Mouse (Mus musculus) myocyte (in vitro differentiated cells): ENCODE data around the gene Fat3. TPM values are rescaled to one million over a fixed set of nuclear protein-coding genes. Genes with fewer than 3 reads are reported as not detected.

Source experiments
- H3K27me3 ChIP-seq: one replicate; pipeline ENCODE4 v1.6.1; 2011; ENCODE audit not compliant: control insufficient read depth, insufficient read depth, insufficient read length
- H3K36me3 ChIP-seq: one replicate; pipeline ENCODE4 v1.6.1; 2011; ENCODE audit not compliant: control insufficient read depth, insufficient read depth
- H3K4me2 ChIP-seq: one replicate; pipeline ENCODE4 v1.6.1; 2011; ENCODE audit warnings: low read depth, control low read depth
- H3K4me3 ChIP-seq: one replicate; pipeline ENCODE4 v1.5.1; 2011; ENCODE audit warnings: mild to moderate bottlenecking, control low read depth, moderate library complexity
- H3K79me2 ChIP-seq: one replicate; pipeline ENCODE4 v1.6.1; 2011; ENCODE audit not compliant: control insufficient read depth, insufficient read depth
- H3ac ChIP-seq: one replicate; pipeline ENCODE4 v1.6.1; 2011; ENCODE audit not compliant: control insufficient read depth, insufficient read length
- CEBPB ChIP-seq: IDR thresholded peaks from 2 replicates; pipeline ENCODE4 v1.6.1; 2011; ENCODE audit warnings: mild to moderate bottlenecking, moderate library complexity; ENCODE audit not compliant: poor library complexity, insufficient read depth, severe bottlenecking
- E2F4 ChIP-seq: IDR thresholded peaks from one replicate; pipeline ENCODE4 v1.6.1; 2011; ENCODE audit warnings: mild to moderate bottlenecking, control low read depth, moderate library complexity; ENCODE audit not compliant: insufficient read depth
- MAX ChIP-seq: IDR thresholded peaks from one replicate; pipeline ENCODE4 v1.6.1; 2011; ENCODE audit warnings: low read depth, mild to moderate bottlenecking, control low read depth
- MYOD1 ChIP-seq, 3 experiments: IDR thresholded peaks; one replicate each; pipeline ENCODE4 v1.6.1; 2011; ENCODE audit warnings: control low read depth in 2 of 3, low read depth in 2 of 3, mild to moderate bottlenecking in 2 of 3, moderate library complexity in 1 of 3; ENCODE audit not compliant: insufficient read length in 2 of 3, control insufficient read depth in 1 of 3
- MYOG ChIP-seq, 3 experiments: IDR thresholded peaks; one replicate each; pipeline ENCODE4 v1.6.1; 2011; ENCODE audit warnings: control low read depth in 2 of 3, low read depth in 2 of 3, mild to moderate bottlenecking in 2 of 3; ENCODE audit not compliant: insufficient read length in 2 of 3, control insufficient read depth in 1 of 3, insufficient read depth in 1 of 3
- POLR2A ChIP-seq: IDR thresholded peaks from one replicate; pipeline ENCODE4 v1.6.1; 2011; ENCODE audit warnings: low read depth, mild to moderate bottlenecking, control low read depth, moderate library complexity; ENCODE audit not compliant: insufficient read length
- POLR2AphosphoS2 ChIP-seq: IDR thresholded peaks from one replicate; pipeline ENCODE4 v1.6.1; 2011; ENCODE audit warnings: low read depth, control low read depth; ENCODE audit not compliant: insufficient read length
- REST ChIP-seq: IDR thresholded peaks from one replicate; pipeline ENCODE4 v1.6.1; 2011; ENCODE audit warnings: mild to moderate bottlenecking, control low read depth, moderate library complexity; ENCODE audit not compliant: insufficient read depth, insufficient read length
- SRF ChIP-seq: IDR thresholded peaks from one replicate; pipeline ENCODE4 v1.6.1; 2011; ENCODE audit warnings: low read depth; ENCODE audit not compliant: control insufficient read depth, insufficient read length
- TCF12 ChIP-seq: IDR thresholded peaks from one replicate; pipeline ENCODE4 v1.6.1; 2011; ENCODE audit warnings: mild to moderate bottlenecking, control low read depth; ENCODE audit not compliant: poor library complexity, insufficient read depth, severe bottlenecking
- TCF3 ChIP-seq: IDR thresholded peaks from one replicate; pipeline ENCODE4 v1.6.1; 2011; ENCODE audit warnings: low read depth, control low read depth; ENCODE audit not compliant: insufficient read length
- USF1 ChIP-seq: IDR thresholded peaks from one replicate; pipeline ENCODE4 v1.6.1; 2011; ENCODE audit warnings: low read depth, mild to moderate bottlenecking, control low read depth, moderate library complexity
- polyA plus RNA-seq: library from polyadenylated mRNA; unstranded; fragments of >200 nt; fragmentation: generic; extraction: Trizol; gene quantifications from one replicate; pipeline ENCODE4 v1.2.1, GENCODE M21; 2012; ENCODE audit warnings: missing spikeins

Fat3 gene
- polyA plus RNA-seq, 1 experiment: not detected

- Histone ChIP-seq H3K79me2 (no peaks in the 10 kb centered on the region), H3ac (no peak overlapping the region)
Observed at GRCm38 (mm10) chr9:16310305-16310704, 190.8 kb downstream of the Fat3 start.

DNA sequence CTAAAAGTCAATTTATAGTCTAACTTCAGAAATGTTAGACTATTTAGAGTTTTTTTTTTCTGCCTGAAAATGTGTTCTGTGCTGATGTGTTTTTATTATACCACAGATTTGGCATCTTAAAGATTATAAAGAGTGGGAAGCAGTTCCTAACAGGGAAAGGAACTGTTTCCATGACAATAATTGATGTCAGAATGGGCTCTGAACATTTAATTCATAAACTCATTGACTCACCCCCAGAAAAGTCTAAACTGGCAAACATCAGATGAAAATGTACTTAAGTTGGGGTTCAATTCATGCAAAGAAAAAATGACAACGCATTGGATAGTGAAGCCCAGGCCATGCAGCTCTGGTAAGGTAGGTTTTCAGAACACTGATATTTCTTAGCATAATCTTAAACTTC is 193.3 kb downstream of the Fat3 start:
- no peak for TF ChIP-seq POLR2AphosphoS2
- no peak for TF ChIP-seq TCF12
- TF ChIP-seq MYOD1 (IDR thresholded peaks at IDR 0.05; ENCODE audit: control insufficient read depth in 1 of 3, insufficient read length in 2 of 3, low read depth in 2 of 3): no peak
- TF ChIP-seq USF1: no peak
- TF ChIP-seq E2F4: no peak
- no peak for TF ChIP-seq MYOG (IDR thresholded peaks at IDR 0.05; ENCODE audit: control insufficient read depth in 1 of 3, insufficient read depth in 1 of 3, insufficient read length in 2 of 3, low read depth in 2 of 3)
- TF ChIP-seq TCF3: no peak
- TF ChIP-seq REST: no peak
- no peak for TF ChIP-seq MAX
- TF ChIP-seq SRF: no peak
- TF ChIP-seq CEBPB: no peak
- Histone ChIP-seq H3K27me3 (no peaks in the 10 kb centered on the region), H3ac (no peak overlapping the region), H3K4me3 (no peak overlapping the region), H3K36me3 (no peaks in the 10 kb centered on the region), H3K79me2 (no peaks in the 10 kb centered on the region), H3K4me2 (no peak overlapping the region)

More at GRCm38 (mm10) chr9:16310305-16310704, 190.8 kb downstream of the Fat3 start:
- Histone ChIP-seq H3K36me3 (no peaks in the 10 kb centered on the region), H3K27me3 (no peaks in the 10 kb centered on the region), H3K4me2 (no peak overlapping the region), H3K4me3 (no peak overlapping the region)
- no peak for TF ChIP-seq E2F4

DNA sequence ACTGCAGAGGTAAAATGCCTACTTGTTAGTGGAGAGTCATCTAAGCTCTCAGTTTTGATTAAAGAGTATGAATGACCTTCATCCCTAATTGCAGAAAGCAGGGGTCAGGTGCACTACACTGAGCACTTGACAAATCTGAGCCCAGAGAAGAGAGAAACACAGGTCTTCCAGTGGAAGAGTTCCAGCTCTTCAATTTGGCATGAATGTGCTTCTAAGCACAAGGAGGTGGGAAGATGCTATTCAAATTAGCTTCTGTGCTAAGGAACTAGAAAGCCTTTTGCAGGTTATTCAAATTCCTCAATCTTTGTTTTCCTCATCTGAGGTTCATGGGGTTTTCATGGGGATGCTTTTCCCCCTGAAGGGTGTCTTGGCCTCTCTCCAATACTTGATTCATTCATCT is 194.9 kb downstream of the Fat3 start:
- Histone ChIP-seq H3K79me2 (no peaks in the 10 kb centered on the region), H3K27me3 (no peaks in the 10 kb centered on the region)
- no peak for TF ChIP-seq MYOG (IDR thresholded peaks at IDR 0.05; ENCODE audit: control insufficient read depth in 1 of 3, insufficient read depth in 1 of 3, insufficient read length in 2 of 3, low read depth in 2 of 3)
- no peak for TF ChIP-seq MYOD1 (IDR thresholded peaks at IDR 0.05; ENCODE audit: control insufficient read depth in 1 of 3, insufficient read length in 2 of 3, low read depth in 2 of 3)
- no peak for TF ChIP-seq TCF12
- no peak for TF ChIP-seq TCF3
- no peak for TF ChIP-seq E2F4
- no peak for TF ChIP-seq CEBPB
- no peak for TF ChIP-seq SRF
- TF ChIP-seq MAX: no peak
- TF ChIP-seq REST: no peak
- TF ChIP-seq USF1: no peak
- TF ChIP-seq POLR2A: no peak
- TF ChIP-seq POLR2AphosphoS2: no peak

GRCm38 (mm10) chr9:16305396-16306086 is 195.5 kb downstream of the Fat3 start:
- no peaks in the 10 kb centered on the region for H3K36me3 ChIP-seq
- no peaks in the 10 kb centered on the region for H3K79me2 ChIP-seq
- H3K4me2 ChIP-seq: no peak overlapping the region
- H3ac ChIP-seq: no peak overlapping the region
- TF ChIP-seq POLR2A: no peak
- TF ChIP-seq MAX: no peak
- TF ChIP-seq E2F4: no peak
- TF ChIP-seq REST: no peak
- no peak for TF ChIP-seq TCF3
- TF ChIP-seq POLR2AphosphoS2: no peak
- TF ChIP-seq CEBPB: no peak
- H3K27me3 ChIP-seq: no peaks in the 10 kb centered on the region
- no peak overlapping the region for H3K4me3 ChIP-seq

More for the DNA sequence above, 194.9 kb downstream of the Fat3 start:
- Histone ChIP-seq H3ac (no peak overlapping the region), H3K4me3 (no peak overlapping the region), H3K4me2 (no peak overlapping the region), H3K36me3 (no peaks in the 10 kb centered on the region)

DNA sequence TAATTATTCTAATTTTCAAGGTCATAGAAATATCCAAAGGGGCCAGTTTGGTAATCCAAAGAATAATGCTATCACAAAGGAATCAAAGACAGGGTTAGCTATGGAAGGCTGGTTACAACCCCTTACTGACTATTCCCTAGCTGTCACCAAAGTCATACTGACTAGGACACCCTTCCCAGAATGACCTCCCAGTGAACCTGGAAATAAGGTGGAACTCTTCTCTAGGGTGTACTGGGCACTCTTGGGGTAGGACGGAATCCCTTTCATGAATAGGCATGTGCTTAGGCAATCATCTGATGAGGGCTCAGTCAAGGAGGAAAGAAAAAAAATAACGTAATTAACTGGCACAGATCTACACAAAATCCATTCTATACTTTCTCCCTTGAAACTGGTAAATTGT is 196.1 kb downstream of the Fat3 start:
- no peak overlapping the region for H3K4me3 ChIP-seq
- H3K36me3 ChIP-seq: no peaks in the 10 kb centered on the region
- H3K4me2 ChIP-seq: no peak overlapping the region
- no peaks in the 10 kb centered on the region for H3K79me2 ChIP-seq
- TF ChIP-seq POLR2AphosphoS2: no peak
- TF ChIP-seq USF1: no peak
- H3ac ChIP-seq: no peak overlapping the region
- H3K27me3 ChIP-seq: no peaks in the 10 kb centered on the region
